Comparison of ENCODE assay signal across 21 mouse cellular contexts in the genomic region with DNA sequence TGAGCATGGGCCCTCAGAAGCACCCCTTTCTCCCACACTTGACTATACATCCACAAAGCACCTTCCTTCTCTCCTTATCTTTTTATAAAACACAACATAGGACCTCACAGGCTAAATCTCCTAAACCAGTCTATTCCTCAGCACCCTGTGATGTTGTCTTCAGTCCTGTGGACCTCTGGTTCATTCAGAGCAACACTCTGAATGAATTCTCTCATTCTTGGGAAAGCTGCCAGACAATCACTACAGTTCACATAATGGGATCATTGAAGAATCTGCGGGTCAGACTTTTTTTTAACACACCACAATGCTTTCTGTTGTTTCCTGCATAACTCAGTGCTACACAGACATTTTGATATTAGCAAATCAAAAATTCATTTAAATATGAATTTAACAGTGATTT.
DNase-seq lines count a peak whose midpoint lies in the region; ATAC-seq and TF ChIP-seq lines count a peak whose summit lies in the region.
"Had no signal": no experiment of that assay in that cellular context is flagged by ENCODE, and none has a peak within 500 bp of the region (broad histone marks: within the 10 kb centered on the region; RNA-seq: fewer than 3 reads in every experiment).

No protein-coding gene starts in this region.

- H3K27me3 ChIP-seq in midbrain, embryonic 13.5 days = no peaks in the 10 kb centered on the region
- H3K27me3 ChIP-seq in midbrain, embryonic 10.5 days (ENCODE audit: low read depth, poor library complexity, severe bottlenecking) = no peaks in the 10 kb centered on the region
- H3K27me3 ChIP-seq in forebrain, embryonic 15.5 days = no peaks in the 10 kb centered on the region
- no peaks in the 10 kb centered on the region for H3K27me3 ChIP-seq in midbrain, postnatal 0 days (ENCODE audit: insufficient read depth, low read length)
- H3K27me3 ChIP-seq: embryonic facial prominence, embryonic 13.5 days; intestine, embryonic 15.5 days; limb, embryonic 12.5 days; liver, embryonic 15.5 days; neural tube, embryonic 13.5 days had no signal

- no peak overlapping the region for H3K4me2 ChIP-seq in midbrain, embryonic 13.5 days (replicated peaks)
- H3K4me2 ChIP-seq in forebrain, embryonic 15.5 days (replicated peaks) = no peak overlapping the region
- no peak overlapping the region for H3K4me2 ChIP-seq in midbrain, postnatal 0 days (ENCODE audit: low read depth, low read length, poor library complexity, severe bottlenecking)
- H3K4me2 ChIP-seq: embryonic facial prominence, embryonic 13.5 days; intestine, embryonic 15.5 days; limb, embryonic 12.5 days; liver, embryonic 15.5 days; neural tube, embryonic 13.5 days had no signal

- no peak for TF ChIP-seq CTCF in midbrain, postnatal 0 days (IDR thresholded peaks at IDR 0.05)

- H3K4me1 ChIP-seq in midbrain, embryonic 13.5 days (replicated peaks) = no peaks in the 10 kb centered on the region
- peaks cover 16% of the 10 kb centered on the region for H3K4me1 ChIP-seq in midbrain, embryonic 10.5 days
- H3K4me1 ChIP-seq in forebrain, embryonic 15.5 days = no peaks in the 10 kb centered on the region
- no peaks in the 10 kb centered on the region for H3K4me1 ChIP-seq in midbrain, postnatal 0 days (ENCODE audit: insufficient read depth, low read length)
- H3K4me1 ChIP-seq: embryonic facial prominence, embryonic 13.5 days; heart, embryonic 10.5 days; intestine, embryonic 15.5 days; limb, embryonic 12.5 days; liver, embryonic 15.5 days; neural tube, embryonic 13.5 days had no signal

- no peaks in the 10 kb centered on the region for H3K36me3 ChIP-seq in midbrain, embryonic 13.5 days
- H3K36me3 ChIP-seq in midbrain, embryonic 10.5 days = no peaks in the 10 kb centered on the region
- no peaks in the 10 kb centered on the region for H3K36me3 ChIP-seq in forebrain, embryonic 15.5 days
- H3K36me3 ChIP-seq in midbrain, postnatal 0 days (ENCODE audit: insufficient read depth, low read length) = no peaks in the 10 kb centered on the region
- H3K36me3 ChIP-seq: embryonic facial prominence, embryonic 13.5 days; heart, embryonic 10.5 days; intestine, embryonic 15.5 days; limb, embryonic 12.5 days; liver, embryonic 15.5 days; neural tube, embryonic 13.5 days had no signal

- peak; percentile 7 for DNase-seq in layer of hippocampus, adult 11-12 months (ENCODE audit: low spot score)
- no peak for DNase-seq in layer of hippocampus, postnatal 10 days (ENCODE audit: low spot score in 2 of 2)
- no peak for DNase-seq in midbrain, embryonic 10.5 days (ENCODE audit: low spot score)
- peak; percentile 57 for DNase-seq in midbrain, postnatal 0 days (ENCODE audit: low spot score)
- DNase-seq in kidney, adult 18-20 months = no peak
- DNase-seq in thymus, postnatal 36 days = no peak
- DNase-seq: adrenal gland, postnatal 25 days; cerebellum, postnatal 36 days; gastrocnemius, postnatal 14 days; heart, postnatal 14 days; lung, postnatal 4 days; thymus, postnatal 4 days had no signal

- H3K27ac ChIP-seq in midbrain, embryonic 13.5 days = no peak overlapping the region
- H3K27ac ChIP-seq in midbrain, embryonic 10.5 days (replicated peaks) = no peak overlapping the region
- no peak overlapping the region for H3K27ac ChIP-seq in forebrain, embryonic 15.5 days (replicated peaks)
- H3K27ac ChIP-seq in midbrain, postnatal 0 days (ENCODE audit: low read depth, low read length) = no peak overlapping the region
- H3K27ac ChIP-seq: embryonic facial prominence, embryonic 13.5 days; heart, embryonic 10.5 days; intestine, embryonic 15.5 days; limb, embryonic 12.5 days; liver, embryonic 15.5 days; neural tube, embryonic 13.5 days had no signal

- H3K9me3 ChIP-seq in midbrain, embryonic 13.5 days = no peaks in the 10 kb centered on the region
- no peaks in the 10 kb centered on the region for H3K9me3 ChIP-seq in midbrain, embryonic 10.5 days (replicated peaks)
- no peaks in the 10 kb centered on the region for H3K9me3 ChIP-seq in forebrain, embryonic 15.5 days
- H3K9me3 ChIP-seq in midbrain, postnatal 0 days (ENCODE audit: low read length) = no peaks in the 10 kb centered on the region
- H3K9me3 ChIP-seq: embryonic facial prominence, embryonic 13.5 days; heart, embryonic 10.5 days; intestine, embryonic 15.5 days; limb, embryonic 12.5 days; liver, embryonic 15.5 days; neural tube, embryonic 13.5 days had no signal

- H3K4me3 ChIP-seq in midbrain, embryonic 13.5 days (replicated peaks) = no peak overlapping the region
- H3K4me3 ChIP-seq in midbrain, embryonic 10.5 days = no peak overlapping the region
- no peak overlapping the region for H3K4me3 ChIP-seq in forebrain, embryonic 15.5 days
- H3K4me3 ChIP-seq in midbrain, postnatal 0 days (ENCODE audit: low read depth, low read length) = no peak overlapping the region
- H3K4me3 ChIP-seq: embryonic facial prominence, embryonic 13.5 days; heart, embryonic 10.5 days; intestine, embryonic 15.5 days; limb, embryonic 12.5 days; liver, embryonic 15.5 days; neural tube, embryonic 13.5 days had no signal

- ATAC-seq in midbrain, embryonic 13.5 days = peak; percentile 43; the same call in 1 of the 2 replicates
- ATAC-seq in forebrain, embryonic 15.5 days (replicated peaks) = peak; percentile 53; the same call in 1 of the 2 replicates
- ATAC-seq in midbrain, postnatal 0 days (ENCODE audit: low FRiP score) = no peak
- ATAC-seq: CD4-positive, CD25-positive, alpha-beta regulatory T cell, adult 4 months; intestine, embryonic 15.5 days had no signal

- 25% methylated on average over 1 of the region's 1 CpGs for WGBS in midbrain, embryonic 13.5 days
- WGBS in midbrain, embryonic 10.5 days = 77% methylated on average over 1 of the region's 1 CpGs
- WGBS in forebrain, embryonic 15.5 days = 10% methylated on average over 1 of the region's 1 CpGs
- 21% methylated on average over 1 of the region's 1 CpGs for WGBS in midbrain, postnatal 0 days

- no peak overlapping the region for H3K9ac ChIP-seq in midbrain, embryonic 13.5 days (replicated peaks)
- H3K9ac ChIP-seq in forebrain, embryonic 15.5 days (replicated peaks) = no peak overlapping the region
- no peak overlapping the region for H3K9ac ChIP-seq in midbrain, postnatal 0 days (replicated peaks; ENCODE audit: low read length, poor library complexity, severe bottlenecking)
- H3K9ac ChIP-seq: embryonic facial prominence, embryonic 13.5 days; intestine, embryonic 15.5 days; limb, embryonic 12.5 days; liver, embryonic 15.5 days; neural tube, embryonic 13.5 days had no signal

Comparison
In these comparisons a context has a peak if more than half of its experiments do, and no peak if none do; other contexts are left out.
1. DNase-seq: peak in layer of hippocampus, adult 11-12 months (single experiment) and midbrain, postnatal 0 days (single experiment); none in layer of hippocampus, postnatal 10 days (0 of 2), midbrain, embryonic 10.5 days (single experiment), kidney, adult 18-20 months (single experiment) and thymus, postnatal 36 days (0 of 2).